Mouse (Mus musculus): ENCODE results near the gene Pithd1. TPM values are rescaled to one million over a fixed set of nuclear protein-coding genes. Genes with fewer than 3 reads are reported as not detected.
"Not testable (repeated sequence)": the region's sequence is repeated elsewhere in the genome, so short reads cannot be mapped to it uniquely, and the experiment has no call there.

The Pithd1 gene
- polyA plus RNA-seq, 1 experiment from 2014 or later = 65.5 TPM

GRCm38 (mm10) chr4:135995118-135995517 lies 8.1 kb upstream of the Pithd1 start:
- peaks cover 7% of the 10 kb centered on the region; the same call in 1 of the 2 replicates for H3K9me3 ChIP-seq (ENCODE audit: control insufficient read depth, low read length)
- ATAC-seq (ENCODE audit: low FRiP score) (no peak), DNase-seq (ENCODE audit: low spot score) (no peak)
- H3K4me3 ChIP-seq (replicated peaks; ENCODE audit: low read length) = no peak overlapping the region
- no peak overlapping the region for H3K27ac ChIP-seq
- H3K9ac ChIP-seq = no peak overlapping the region
- H3K27me3 ChIP-seq (ENCODE audit: control insufficient read depth, insufficient read depth, low read length) = no peaks in the 10 kb centered on the region
- 89% methylated on average over 4 of the region's 4 CpGs for WGBS
- H3K36me3 ChIP-seq (replicated peaks; ENCODE audit: control insufficient read depth, insufficient read depth) = no peaks in the 10 kb centered on the region
- H3K4me2 ChIP-seq (replicated peaks) = no peak overlapping the region
- H3K4me1 ChIP-seq (replicated peaks; ENCODE audit: control insufficient read depth, insufficient read depth, low read length) = no peaks in the 10 kb centered on the region

DNA sequence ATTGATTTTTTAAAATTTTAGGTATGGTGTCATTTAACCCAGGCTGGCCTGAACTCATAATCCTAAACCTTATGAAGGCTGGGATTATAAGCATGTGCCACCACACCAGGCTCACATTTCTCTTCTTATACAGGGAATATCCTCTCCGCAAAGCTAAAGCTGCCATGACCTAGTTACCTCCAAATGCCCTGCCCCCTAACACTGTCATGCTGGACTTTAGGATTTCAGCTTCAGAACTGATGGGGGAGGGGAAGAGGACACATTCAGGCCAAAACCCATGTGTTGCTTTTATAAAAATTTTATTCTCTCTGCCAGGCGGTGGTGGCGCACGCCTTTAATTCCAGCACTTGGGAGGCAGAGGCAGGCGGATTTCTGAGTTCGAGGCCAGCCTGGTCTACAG lies 6.9 kb upstream of the Pithd1 start:
- Histone ChIP-seq H3K9ac (no peak overlapping the region), H3K4me1 (replicated peaks; ENCODE audit: control insufficient read depth, insufficient read depth, low read length) (no peaks in the 10 kb centered on the region), H3K4me2 (replicated peaks) (no peak overlapping the region), H3K27ac (no peak overlapping the region), H3K36me3 (replicated peaks; ENCODE audit: control insufficient read depth, insufficient read depth) (no peaks in the 10 kb centered on the region), H3K9me3 (ENCODE audit: control insufficient read depth, low read length) (peaks cover 7% of the 10 kb centered on the region; the same call in 1 of the 2 replicates), H3K27me3 (ENCODE audit: control insufficient read depth, insufficient read depth, low read length) (no peaks in the 10 kb centered on the region), H3K4me3 (replicated peaks; ENCODE audit: low read length) (no peak overlapping the region)
- ATAC-seq (ENCODE audit: low FRiP score) (no peak), DNase-seq (ENCODE audit: low spot score) (no peak)
- over 99% methylated on average over 6 of the region's 6 CpGs for WGBS

DNA sequence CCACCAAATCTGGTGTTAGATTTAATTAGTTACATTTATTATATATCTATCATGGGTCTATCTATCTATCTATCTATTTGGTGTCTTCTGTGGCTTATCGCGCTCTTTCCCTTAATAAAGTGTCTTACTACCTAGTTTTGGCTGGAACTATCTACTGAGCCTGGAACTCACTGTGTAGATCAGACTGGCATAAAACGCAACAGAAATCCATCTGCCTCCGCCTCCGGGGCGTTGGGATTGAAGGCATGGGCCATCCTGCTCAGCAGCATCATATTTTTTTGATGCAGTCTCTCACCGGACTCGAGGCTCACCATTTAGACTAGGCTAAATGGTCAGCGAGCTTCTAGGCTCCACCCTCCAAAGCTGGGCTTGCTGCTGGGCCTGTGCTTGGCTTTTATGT lies 650 bp upstream of the Pithd1 start:
- WGBS = 65% methylated on average over 9 of the region's 9 CpGs
- Histone ChIP-seq H3K4me3 (replicated peaks; ENCODE audit: low read length) (peak overlapping the region; percentile 97), H3K9me3 (ENCODE audit: control insufficient read depth, low read length) (no peaks in the 10 kb centered on the region), H3K27ac (peak overlapping the region; percentile 90), H3K27me3 (ENCODE audit: control insufficient read depth, insufficient read depth, low read length) (no peaks in the 10 kb centered on the region), H3K9ac (peak overlapping the region; percentile 84), H3K36me3 (replicated peaks; ENCODE audit: control insufficient read depth, insufficient read depth) (peaks cover 25% of the 10 kb centered on the region), H3K4me1 (replicated peaks; ENCODE audit: control insufficient read depth, insufficient read depth, low read length) (peaks cover 13% of the 10 kb centered on the region), H3K4me2 (replicated peaks) (peak overlapping the region; percentile 93)
- no peak for DNase-seq (ENCODE audit: low spot score)
- no peak for ATAC-seq (ENCODE audit: low FRiP score)

GRCm38 (mm10) chr4:135986301-135986942 lies 642 bp downstream of the Pithd1 start:
- 8% methylated on average over 21 of the region's 23 CpGs for WGBS
- H3K4me1 ChIP-seq (replicated peaks; ENCODE audit: control insufficient read depth, insufficient read depth, low read length) = peaks cover 13% of the 10 kb centered on the region
- DNase-seq (ENCODE audit: low spot score) (no peak), ATAC-seq (ENCODE audit: low FRiP score) (no peak)
- no peaks in the 10 kb centered on the region for H3K9me3 ChIP-seq (ENCODE audit: control insufficient read depth, low read length)
- H3K27ac ChIP-seq = peak overlapping the region; percentile 90
- peaks cover 26% of the 10 kb centered on the region for H3K36me3 ChIP-seq (replicated peaks; ENCODE audit: control insufficient read depth, insufficient read depth)
- peak overlapping the region; percentile 97 for H3K4me3 ChIP-seq (replicated peaks; ENCODE audit: low read length)
- H3K27me3 ChIP-seq (ENCODE audit: control insufficient read depth, insufficient read depth, low read length) = no peaks in the 10 kb centered on the region
- H3K9ac ChIP-seq = peak overlapping the region; percentile 84
- H3K4me2 ChIP-seq (replicated peaks) = peak overlapping the region; percentile 93

DNA sequence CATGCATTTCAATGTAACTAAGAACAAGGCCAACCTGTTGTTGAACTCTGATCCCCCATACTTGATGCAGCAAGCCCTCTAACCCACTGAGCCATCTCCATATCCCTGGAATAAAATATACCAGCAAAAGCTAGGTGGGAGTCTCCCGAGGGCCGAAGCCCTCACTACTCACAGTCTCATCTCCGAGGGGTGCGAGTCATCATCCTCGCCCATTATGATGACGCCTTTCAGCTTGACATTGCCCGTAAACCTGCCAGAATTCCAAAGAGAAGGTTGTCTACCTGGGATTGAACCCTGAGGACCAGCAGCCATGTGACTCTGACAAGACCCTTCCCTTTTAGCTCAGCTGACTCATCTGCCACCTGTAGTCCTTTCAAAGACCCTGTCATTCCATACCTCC lies 1.3 kb downstream of the Pithd1 start:
- no peak overlapping the region for H3K27ac ChIP-seq
- ATAC-seq (ENCODE audit: low FRiP score) = no peak
- H3K36me3 ChIP-seq (replicated peaks; ENCODE audit: control insufficient read depth, insufficient read depth) = peaks cover 26% of the 10 kb centered on the region
- no peak for DNase-seq (ENCODE audit: low spot score)
- H3K4me1 ChIP-seq (replicated peaks; ENCODE audit: control insufficient read depth, insufficient read depth, low read length) = peaks cover 13% of the 10 kb centered on the region
- peak overlapping the region; percentile 84 for H3K9ac ChIP-seq
- H3K4me3 ChIP-seq (replicated peaks; ENCODE audit: low read length) = peak overlapping the region; percentile 97
- H3K9me3 ChIP-seq (ENCODE audit: control insufficient read depth, low read length) = no peaks in the 10 kb centered on the region
- no peaks in the 10 kb centered on the region for H3K27me3 ChIP-seq (ENCODE audit: control insufficient read depth, insufficient read depth, low read length)
- H3K4me2 ChIP-seq (replicated peaks) = peak overlapping the region; percentile 93
- 95% methylated on average over 7 of the region's 7 CpGs for WGBS

GRCm38 (mm10) chr4:135985193-135985592 lies 1.9 kb downstream of the Pithd1 start:
- no peaks in the 10 kb centered on the region for H3K9me3 ChIP-seq (ENCODE audit: control insufficient read depth, low read length)
- H3K4me2 ChIP-seq (replicated peaks) = peak overlapping the region; percentile 93; the same call in 1 of the 2 replicates
- ATAC-seq (ENCODE audit: low FRiP score) (no peak), DNase-seq (ENCODE audit: low spot score) (no peak)
- 94% methylated on average over 5 of the region's 5 CpGs for WGBS
- no peak overlapping the region for H3K4me3 ChIP-seq (replicated peaks; ENCODE audit: low read length)
- H3K9ac ChIP-seq = no peak overlapping the region
- H3K27me3 ChIP-seq (ENCODE audit: control insufficient read depth, insufficient read depth, low read length) = no peaks in the 10 kb centered on the region
- H3K27ac ChIP-seq = no peak overlapping the region
- peaks cover 32% of the 10 kb centered on the region for H3K36me3 ChIP-seq (replicated peaks; ENCODE audit: control insufficient read depth, insufficient read depth)
- H3K4me1 ChIP-seq (replicated peaks; ENCODE audit: control insufficient read depth, insufficient read depth, low read length) = peaks cover 13% of the 10 kb centered on the region

- Histone ChIP-seq H3K27ac (no peak overlapping the region), H3K4me2 (replicated peaks) (no peak overlapping the region), H3K27me3 (ENCODE audit: control insufficient read depth, insufficient read depth, low read length) (no peaks in the 10 kb centered on the region), H3K9ac (no peak overlapping the region), H3K4me3 (replicated peaks; ENCODE audit: low read length) (no peak overlapping the region), H3K4me1 (replicated peaks; ENCODE audit: control insufficient read depth, insufficient read depth, low read length) (peaks cover 13% of the 10 kb centered on the region), H3K9me3 (ENCODE audit: control insufficient read depth, low read length) (no peaks in the 10 kb centered on the region), H3K36me3 (replicated peaks; ENCODE audit: control insufficient read depth, insufficient read depth) (peaks cover 32% of the 10 kb centered on the region)
- WGBS = 90% methylated on average over 5 of the region's 5 CpGs
- DNase-seq (ENCODE audit: low spot score) (no peak), ATAC-seq (ENCODE audit: low FRiP score) (no peak)
These were observed 2.5 kb downstream of the Pithd1 start for GRCm38 (mm10) chr4:135984556-135984955.

DNA sequence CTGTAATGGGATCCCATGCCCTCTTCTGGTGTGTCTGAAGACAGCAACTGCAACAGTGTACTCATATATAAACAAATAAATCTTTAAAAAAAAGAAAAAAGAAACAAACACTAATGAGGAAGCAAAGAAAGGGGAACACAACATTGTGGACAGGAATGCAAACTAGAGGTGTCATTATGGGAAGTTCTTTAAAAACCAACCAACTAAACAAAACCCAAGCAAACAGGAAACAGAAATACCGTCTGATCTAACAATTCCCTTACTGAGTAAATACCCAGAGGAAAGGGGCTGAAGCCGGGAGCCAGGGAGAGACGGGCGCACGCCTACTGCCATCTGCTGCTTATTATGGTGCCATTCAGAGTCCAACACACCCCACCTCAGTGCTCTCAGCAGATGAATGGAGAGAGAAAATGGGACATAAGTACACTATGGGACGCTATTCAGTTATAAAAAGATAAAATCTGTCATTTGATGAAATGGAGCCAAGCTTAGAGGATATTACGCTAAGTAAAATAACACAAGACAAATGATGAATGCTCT lies 5.5 kb downstream of the Pithd1 start:
- no peaks in the 10 kb centered on the region for H3K27me3 ChIP-seq (ENCODE audit: control insufficient read depth, insufficient read depth, low read length)
- 79% methylated on average over 7 of the region's 7 CpGs for WGBS
- no peak overlapping the region for H3K4me3 ChIP-seq (replicated peaks; ENCODE audit: low read length)
- H3K4me1 ChIP-seq (replicated peaks; ENCODE audit: control insufficient read depth, insufficient read depth, low read length) = peaks cover 10% of the 10 kb centered on the region
- DNase-seq (ENCODE audit: low spot score) (no peak), ATAC-seq (ENCODE audit: low FRiP score) (no peak)
- no peak overlapping the region for H3K9ac ChIP-seq
- no peaks in the 10 kb centered on the region for H3K9me3 ChIP-seq (ENCODE audit: control insufficient read depth, low read length)
- no peak overlapping the region for H3K27ac ChIP-seq
- H3K36me3 ChIP-seq (replicated peaks; ENCODE audit: control insufficient read depth, insufficient read depth) = peaks cover 53% of the 10 kb centered on the region
- H3K4me2 ChIP-seq (replicated peaks) = no peak overlapping the region

GRCm38 (mm10) chr4:135980223-135980622 lies 6.8 kb downstream of the Pithd1 start:
- H3K4me3 ChIP-seq (replicated peaks; ENCODE audit: low read length); H3K27me3 ChIP-seq (ENCODE audit: control insufficient read depth, insufficient read depth, low read length); H3K9ac ChIP-seq; ATAC-seq (ENCODE audit: low FRiP score); H3K27ac ChIP-seq; DNase-seq (ENCODE audit: low spot score); H3K9me3 ChIP-seq (ENCODE audit: control insufficient read depth, low read length); H3K4me2 ChIP-seq (replicated peaks); H3K4me1 ChIP-seq (replicated peaks; ENCODE audit: control insufficient read depth, insufficient read depth, low read length): not testable (repeated sequence)
- H3K36me3 ChIP-seq (replicated peaks; ENCODE audit: control insufficient read depth, insufficient read depth) = peaks cover 66% of the 10 kb centered on the region
- 98% methylated on average over 5 of the region's 5 CpGs for WGBS

Measured in hindbrain, embryonic 14.5 days (tissue).